Mouse (Mus musculus): ENCODE results near the gene Cd300lf. TPM values are rescaled to one million over a fixed set of nuclear protein-coding genes. Genes with fewer than 3 reads are reported as not detected.

The Cd300lf gene
- total RNA-seq, 2 experiments from 2014 or later = 0.28 TPM; not detected in 1

DNA sequence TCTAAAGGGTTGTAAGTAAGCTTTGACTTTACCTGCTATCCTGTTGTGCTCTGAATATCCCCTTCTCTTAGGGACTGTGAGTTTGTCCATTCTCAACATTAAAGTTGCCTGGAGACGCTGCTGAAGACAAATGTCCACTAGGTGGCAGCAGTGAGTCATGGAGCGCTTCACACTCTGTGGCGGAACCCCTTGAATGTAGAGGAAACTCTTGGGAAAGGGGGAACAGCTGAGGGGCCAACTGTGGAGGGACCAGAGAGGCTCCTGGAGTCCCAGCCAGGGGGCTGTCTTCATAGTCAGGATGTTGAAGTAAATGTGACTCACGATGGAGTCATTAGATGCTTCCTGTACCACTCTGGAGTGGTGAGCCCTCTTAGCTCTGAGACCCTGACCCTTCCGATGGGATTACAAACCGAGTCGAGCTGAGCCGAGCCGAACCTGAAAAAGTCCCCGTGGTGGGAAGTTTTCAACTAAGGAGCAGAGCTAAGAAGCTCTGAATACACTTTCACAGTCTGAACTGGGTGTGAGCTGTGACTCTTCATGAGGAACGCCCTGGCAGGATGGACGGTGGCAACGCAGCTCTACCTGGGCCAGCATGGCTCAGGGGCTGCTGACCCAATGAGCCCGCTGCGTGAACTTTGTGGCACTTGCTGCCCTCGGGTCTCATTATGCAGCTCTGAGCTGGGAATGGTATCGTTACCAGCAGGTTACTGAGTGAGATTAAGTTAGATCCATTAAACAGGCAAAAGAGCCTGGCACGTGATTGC is 50.2 kb downstream of the Cd300lf start:
- DNase-seq (ENCODE audit: low spot score) = no peak

GRCm38 (mm10) chr11:115082196-115082595 is 51.6 kb downstream of the Cd300lf start:
- intact Hi-C loops (cut with DNase I) = loop anchor here (1.0 to 5.0 kb wide), 3 partner anchors 71 to 190 kb away; no protein-coding TSS in a partner anchor
- no peak for DNase-seq (ENCODE audit: low spot score)

More for the DNA sequence above, 50.2 kb downstream of the Cd300lf start:
- intact Hi-C loops (cut with DNase I) = loop anchor here (5.0 kb wide), 2 partner anchors 99 to 189 kb away; no protein-coding TSS in a partner anchor

DNA sequence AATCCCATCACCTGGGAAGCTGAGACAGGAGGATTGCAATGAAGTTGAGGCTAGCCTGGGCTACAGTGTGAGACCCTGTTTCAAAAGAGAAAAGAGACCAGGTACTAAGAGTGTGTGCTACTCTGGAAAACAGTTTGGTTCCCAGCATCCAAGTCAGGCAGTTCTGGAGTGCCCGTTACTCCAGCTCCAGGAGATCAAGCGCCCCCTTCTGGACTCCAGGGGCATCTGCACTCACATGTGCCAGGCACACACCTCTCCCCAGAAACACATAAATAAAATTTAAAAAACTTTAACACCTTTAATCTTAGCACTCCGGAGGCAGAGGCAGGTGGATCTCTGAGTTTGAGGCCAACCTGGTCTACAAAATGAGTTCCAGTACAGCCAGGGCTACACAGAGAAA is 52.4 kb downstream of the Cd300lf start:
- intact Hi-C loops (cut with DNase I) = loop anchor here (5.0 kb wide), 2 partner anchors 101 to 191 kb away; no protein-coding TSS in a partner anchor
- DNase-seq (ENCODE audit: low spot score) = no peak

DNA sequence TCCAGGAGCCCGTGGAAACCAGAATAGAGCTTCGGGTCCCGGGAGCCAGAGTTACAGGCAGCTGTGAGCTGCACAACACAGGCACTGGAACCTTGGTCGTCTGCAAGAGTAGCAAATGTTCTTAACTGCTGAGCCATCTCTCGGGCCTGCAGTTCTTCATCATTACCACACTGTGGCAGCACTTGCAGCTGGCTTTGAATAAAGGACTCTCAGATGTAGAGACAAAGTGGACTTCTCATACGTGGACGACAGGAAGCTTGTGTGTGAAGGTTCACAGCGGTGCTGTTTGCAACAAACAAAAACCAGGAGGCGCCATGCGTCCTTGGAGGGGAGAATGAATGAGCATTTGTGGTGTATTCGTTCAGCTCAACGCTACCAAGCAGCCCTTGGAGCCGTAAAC is 52.9 kb downstream of the Cd300lf start:
- intact Hi-C loops (cut with DNase I) = loop anchor here (5.0 kb wide), 2 partner anchors 101 to 191 kb away; no protein-coding TSS in a partner anchor
- no peak for DNase-seq (ENCODE audit: low spot score)

- DNase-seq (ENCODE audit: low spot score) = no peak
- intact Hi-C loops (cut with DNase I) = no loop called here
Measured at GRCm38 (mm10) chr11:115078680-115079079, 55.1 kb downstream of the Cd300lf start.

DNA sequence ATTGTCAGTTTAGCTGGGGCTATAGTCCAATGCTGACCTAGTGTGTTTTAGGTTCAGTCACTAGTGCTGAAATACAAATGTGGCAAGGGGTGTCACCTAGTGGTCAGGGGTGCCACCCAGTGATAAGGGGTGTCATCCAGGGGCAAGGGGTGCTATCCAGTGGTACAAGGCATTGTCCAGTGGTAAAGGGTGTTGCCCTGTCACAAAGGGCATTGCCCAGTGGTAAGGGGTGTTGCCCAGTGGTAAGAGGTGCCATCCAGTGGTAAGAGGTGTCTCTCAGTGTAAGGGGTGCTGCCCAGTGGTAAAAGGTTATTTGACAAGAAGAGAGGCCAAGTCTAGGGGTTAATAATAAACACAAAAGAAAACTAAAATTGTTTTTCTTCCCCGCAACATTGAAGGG is 56.4 kb downstream of the Cd300lf start:
- no peak for DNase-seq (ENCODE audit: low spot score)
- intact Hi-C loops (cut with DNase I) = no loop called here

DNA sequence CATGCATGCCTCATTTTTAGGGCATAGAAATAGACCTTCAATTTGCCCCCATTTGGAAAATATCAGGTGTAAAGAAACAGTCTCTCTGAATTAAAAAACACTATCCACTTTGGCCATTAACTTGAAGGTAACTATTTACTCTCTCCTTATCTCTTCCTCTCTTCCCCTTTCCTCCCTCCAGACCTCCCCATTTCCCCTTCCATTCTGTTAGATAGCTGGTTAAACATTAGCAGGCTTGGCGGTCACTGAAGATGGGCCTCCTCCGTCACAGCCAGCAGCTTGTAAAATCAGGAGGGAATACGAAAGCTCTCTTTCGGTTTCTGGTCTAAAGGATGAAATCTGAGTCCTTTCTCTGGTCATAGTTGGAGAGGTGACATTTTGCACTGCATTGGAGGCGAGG is 57.9 kb downstream of the Cd300lf start:
- intact Hi-C loops (cut with DNase I) = no loop called here
- no peak for DNase-seq (ENCODE audit: low spot score)

- DNase-seq (ENCODE audit: low spot score) = no peak
Measured at GRCm38 (mm10) chr11:115075407-115075806, 58.4 kb downstream of the Cd300lf start.

GRCm38 (mm10) chr11:115073002-115073401 is 60.8 kb downstream of the Cd300lf start:
- no peak for DNase-seq (ENCODE audit: low spot score)
- intact Hi-C loops (cut with DNase I) = no loop called here

More at GRCm38 (mm10) chr11:115075407-115075806, 58.4 kb downstream of the Cd300lf start:
- intact Hi-C loops (cut with DNase I) = no loop called here

- intact Hi-C loops (cut with DNase I) = no loop called here
- DNase-seq (ENCODE audit: low spot score) = peak; percentile 23
Measured at GRCm38 (mm10) chr11:115071631-115072294, 62.0 kb downstream of the Cd300lf start.

DNA sequence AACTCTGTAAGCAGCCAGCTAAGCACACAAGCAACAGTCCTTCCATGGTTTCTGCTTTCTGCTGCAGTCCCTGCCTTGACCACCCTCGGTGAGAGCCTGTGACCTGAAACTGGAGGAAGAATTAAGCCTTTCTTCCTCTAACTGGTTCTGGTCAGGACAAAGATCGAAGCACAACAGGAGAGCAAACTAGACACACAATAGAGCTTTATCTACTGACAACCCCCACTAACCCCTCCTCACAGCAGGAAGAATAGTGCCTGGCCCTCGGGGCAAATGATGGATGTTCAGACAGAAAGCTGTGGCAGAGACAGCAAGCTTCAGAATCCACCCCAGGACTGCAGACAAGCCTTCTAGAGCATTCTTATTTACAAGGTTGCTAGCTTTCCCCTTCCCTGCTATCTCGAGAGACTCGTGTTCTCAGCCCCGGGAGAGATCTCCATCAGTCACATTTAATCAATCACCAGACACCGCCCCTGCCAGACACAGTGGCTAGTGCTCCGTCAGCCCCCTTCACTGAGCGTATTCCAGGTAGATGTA is 62.7 kb downstream of the Cd300lf start:
- no peak for DNase-seq (ENCODE audit: low spot score)
- intact Hi-C loops (cut with DNase I) = no loop called here

GRCm38 (mm10) chr11:115066768-115067167 is 67.0 kb downstream of the Cd300lf start:
- intact Hi-C loops (cut with DNase I) = no loop called here
- DNase-seq (ENCODE audit: low spot score) = no peak

Other genes starting within 250 kb of the Cd300lf start
- gene Cd300a, start 244.0 kb downstream of the Cd300lf start, total RNA-seq (2021) = under 1 TPM; 0.81 to 0.99 TPM
- gene Cd300lb, start 199.6 kb downstream of the Cd300lf start, total RNA-seq (2021) = 1 to 10 TPM; 1.0 to 1.2 TPM
- not detected for gene Cd300c, start 164.8 kb downstream of the Cd300lf start, total RNA-seq (2021)
- gene Cd300ld, start 144.1 kb downstream of the Cd300lf start, total RNA-seq (2021) = 1 to 10 TPM; 1.1 to 1.2 TPM
- 1 to 10 TPM; 1.4 to 2.2 TPM for gene Cd300c2, start 132.1 kb downstream of the Cd300lf start, total RNA-seq (2021)
- not detected for gene Cd300ld2, start 117.8 kb downstream of the Cd300lf start, total RNA-seq (2021)
- gene Cd300ld4, start 107.0 kb downstream of the Cd300lf start, total RNA-seq (2021) = under 1 TPM in 1 of 2 experiments, not detected in 1; 0.50 TPM
- 1 to 10 TPM; 1.2 to 1.9 TPM for gene Cd300ld5, start 96.2 kb downstream of the Cd300lf start, total RNA-seq (2021)
- gene Cd300ld3, start 85.6 kb downstream of the Cd300lf start, total RNA-seq (2021) = 1 to 10 TPM; 9.0 to 9.7 TPM
- gene Cd300e, start 71.8 kb downstream of the Cd300lf start, total RNA-seq (2021) = under 1 TPM; 0.28 to 0.42 TPM
- under 1 TPM; 0.67 to 0.75 TPM for gene Rab37, start 42.6 kb downstream of the Cd300lf start, total RNA-seq (2021)
- 10 to 100 TPM; 10.1 to 12.9 TPM for gene Slc9a3r1, start 29.3 kb upstream of the Cd300lf start, total RNA-seq (2021)
- gene Tmem104, start 53.5 kb upstream of the Cd300lf start, total RNA-seq (2021) = 10 to 100 TPM; 10.0 to 10.5 TPM
- gene Nat9, start 53.9 kb upstream of the Cd300lf start, total RNA-seq (2021) = 10 to 100 TPM; 19.3 to 23.0 TPM
- gene Grin2c, start 133.3 kb upstream of the Cd300lf start, total RNA-seq (2021) = under 1 TPM; 0.10 to 0.34 TPM
- gene Fdxr, start 143.1 kb upstream of the Cd300lf start, total RNA-seq (2021) = 1 to 10 TPM; 7.9 to 8.2 TPM
- 1 to 10 TPM; 1.1 to 1.5 TPM for gene Fads6, start 163.7 kb upstream of the Cd300lf start, total RNA-seq (2021)
- gene Otop2, start 173.2 kb upstream of the Cd300lf start, total RNA-seq (2021) = not detected
- gene Ush1g, start 188.0 kb upstream of the Cd300lf start, total RNA-seq (2021) = under 1 TPM in 1 of 2 experiments, not detected in 1; 0.20 TPM
- gene Otop3, start 200.7 kb upstream of the Cd300lf start, total RNA-seq (2021) = not detected
- gene Hid1, start 233.8 kb upstream of the Cd300lf start, total RNA-seq (2021) = 1 to 10 TPM; 4.2 to 5.4 TPM
- gene Cdr2l, start 247.9 kb upstream of the Cd300lf start, total RNA-seq (2021) = 1 to 10 TPM; 5.5 to 6.6 TPM

Data from heart, postnatal 25 days (tissue).